Mouse (Mus musculus) T-cell, adult 2 months (primary cell): ENCODE results near the gene Ezh1.
"Not testable (repeated sequence)": the region's sequence is repeated elsewhere in the genome, so short reads cannot be mapped to it uniquely, and the experiment has no call there.

Experiments used
- DNase-seq: peaks from one replicate; pipeline ENCODE4 v3.0.0; 2022; ENCODE audit warnings: low spot score

The Ezh1 gene

DNA sequence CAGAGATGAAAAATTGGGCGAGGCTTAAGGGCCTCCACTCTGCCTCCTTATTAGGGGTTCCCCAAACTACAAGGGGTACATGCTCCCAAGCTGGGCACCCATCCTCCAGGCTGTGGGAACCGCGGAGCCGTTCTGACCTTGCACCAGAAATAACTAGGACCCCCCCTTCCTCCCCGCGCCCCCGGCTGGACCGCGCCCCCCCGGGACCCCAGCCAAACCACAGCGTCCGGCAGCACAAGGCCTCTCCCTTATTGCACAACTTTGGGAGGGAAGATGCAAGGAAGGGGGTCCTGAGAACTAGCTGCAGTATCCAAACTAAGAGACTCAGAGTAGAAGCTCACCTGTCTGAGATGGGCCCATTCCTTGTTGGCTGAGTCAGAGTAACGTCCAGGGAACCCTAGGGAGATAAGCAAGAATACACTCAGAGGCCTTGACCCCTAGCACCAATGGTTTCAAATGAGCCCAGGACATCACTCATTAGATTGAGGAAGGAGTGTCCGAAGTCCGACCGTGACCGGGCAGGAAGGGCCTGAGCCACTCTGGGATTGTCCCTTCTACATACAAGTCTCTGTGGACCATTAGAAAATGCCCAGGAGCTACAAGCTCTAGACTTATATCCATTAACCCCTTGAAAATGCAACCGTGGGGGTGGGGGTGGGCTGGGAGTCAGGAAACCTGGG, 57.8 kb downstream of the Ezh1 start:
- DNase-seq, result no peak

DNA sequence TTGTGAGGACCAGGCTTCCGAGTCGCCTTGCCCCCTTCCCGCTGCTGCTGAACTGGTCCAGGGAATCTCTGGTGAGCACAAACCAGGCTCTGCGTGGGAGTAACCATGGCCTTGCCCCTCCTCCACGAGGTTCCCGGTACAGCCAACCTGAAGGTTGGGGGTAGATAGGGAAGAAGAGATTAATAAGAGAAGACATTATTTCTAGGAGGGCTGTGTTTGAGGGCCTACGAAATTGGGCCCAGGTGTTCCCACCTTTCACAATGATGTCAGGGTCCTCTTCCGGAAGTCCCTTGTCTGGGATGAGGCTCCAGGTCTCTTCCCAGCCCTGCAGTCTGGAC, 58.3 kb downstream of the Ezh1 start:
- no peak for DNase-seq

DNA sequence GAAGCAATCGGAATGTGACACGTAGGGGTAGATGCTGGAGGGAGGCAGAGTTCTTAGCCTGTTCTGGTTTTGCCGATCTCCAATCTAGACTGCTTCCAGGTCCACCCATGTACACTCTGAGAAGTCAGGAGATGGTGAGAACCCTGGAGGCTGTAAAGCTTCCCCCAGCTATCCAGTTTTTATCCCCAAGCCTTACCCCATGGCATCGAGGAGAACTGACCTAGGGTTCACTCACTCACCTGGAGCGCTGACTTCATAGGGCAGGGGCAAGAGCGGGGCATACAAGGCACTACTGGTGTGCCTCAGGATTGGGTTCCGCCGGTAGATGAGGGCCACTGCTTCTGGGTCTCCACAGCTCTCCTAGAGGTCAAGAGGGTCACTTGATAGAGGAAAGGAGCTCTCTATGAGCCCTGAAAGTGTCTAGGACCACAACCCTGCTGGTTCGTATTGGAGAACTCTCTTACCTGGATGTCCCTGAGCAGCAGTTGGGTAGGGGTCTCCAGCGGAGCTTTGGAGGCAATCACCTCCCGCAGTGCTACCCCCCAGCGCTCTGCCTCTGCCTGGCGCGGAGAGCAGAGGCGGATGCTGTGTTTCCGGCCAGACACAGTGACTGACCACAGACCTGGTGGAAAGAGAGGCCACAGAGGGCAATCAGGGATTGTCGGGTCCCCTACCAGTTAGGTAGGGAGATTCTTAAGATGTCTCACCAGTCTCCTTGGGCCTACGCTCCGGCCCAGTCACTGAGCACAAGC, 58.9 kb downstream of the Ezh1 start:
- DNase-seq, result no peak

DNA sequence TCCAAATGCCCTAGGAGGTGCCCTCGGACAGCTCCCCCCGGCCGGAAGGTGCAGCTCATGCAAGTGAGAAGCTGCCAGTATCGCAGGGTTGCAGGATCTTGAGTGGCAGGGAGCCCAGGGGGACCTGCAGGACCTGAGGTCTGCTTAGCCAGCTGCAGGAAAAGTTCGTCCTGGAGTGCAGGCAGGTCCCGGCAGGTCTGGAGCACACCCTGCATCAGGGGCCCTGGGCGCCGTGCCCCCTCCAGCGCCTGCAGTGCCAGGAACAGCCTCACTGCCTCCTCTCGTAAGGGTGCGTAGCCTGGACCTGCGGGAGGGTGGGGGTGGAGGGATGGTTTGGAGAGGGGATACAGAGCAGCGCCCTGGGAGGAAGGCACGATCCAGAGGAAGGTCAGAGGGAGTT, 59.9 kb downstream of the Ezh1 start:
- no peak for DNase-seq

DNA sequence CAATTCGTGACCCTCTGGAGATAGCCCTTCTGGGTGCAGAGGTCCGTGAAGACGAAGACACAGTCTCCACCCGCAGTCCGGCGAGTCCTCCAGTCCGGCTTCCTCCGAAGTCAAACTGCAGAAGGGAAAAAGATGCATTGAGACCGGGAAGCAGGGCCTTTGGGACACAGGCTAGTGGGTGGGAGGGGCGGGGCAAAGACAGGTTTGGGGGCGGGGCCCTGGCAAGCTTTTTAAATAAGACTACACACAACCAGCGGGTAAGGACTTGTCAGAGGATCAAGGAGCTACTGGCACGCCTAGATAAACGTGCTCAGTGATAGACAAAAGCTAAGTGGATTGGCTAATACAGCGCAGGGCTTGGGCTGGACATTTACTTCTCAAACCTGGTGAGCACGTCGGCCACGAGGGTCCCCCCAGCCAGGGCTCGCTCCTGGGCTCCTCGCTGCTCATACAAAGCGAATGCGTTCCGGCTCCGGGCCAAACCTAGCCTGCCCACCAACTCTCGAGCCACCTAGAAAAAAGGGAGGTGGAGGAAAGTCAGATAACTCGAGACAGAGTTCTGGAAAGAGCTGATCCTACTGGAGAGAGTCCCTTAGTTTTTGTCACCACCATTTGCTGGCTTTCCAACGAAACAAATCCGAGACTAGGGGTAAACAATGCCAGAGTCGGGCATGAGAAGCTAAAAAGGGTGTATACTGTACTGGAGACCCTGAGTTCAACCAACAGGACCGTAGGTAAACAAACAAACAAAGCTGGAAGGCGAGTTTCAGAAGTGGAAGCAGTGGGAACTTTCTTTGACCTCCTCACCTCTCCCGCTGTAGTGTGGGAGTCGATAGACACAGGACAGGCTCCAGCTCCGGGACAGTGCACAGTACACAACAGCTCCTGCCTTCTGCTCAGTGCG, 61.3 kb downstream of the Ezh1 start:
- no peak for DNase-seq

DNA sequence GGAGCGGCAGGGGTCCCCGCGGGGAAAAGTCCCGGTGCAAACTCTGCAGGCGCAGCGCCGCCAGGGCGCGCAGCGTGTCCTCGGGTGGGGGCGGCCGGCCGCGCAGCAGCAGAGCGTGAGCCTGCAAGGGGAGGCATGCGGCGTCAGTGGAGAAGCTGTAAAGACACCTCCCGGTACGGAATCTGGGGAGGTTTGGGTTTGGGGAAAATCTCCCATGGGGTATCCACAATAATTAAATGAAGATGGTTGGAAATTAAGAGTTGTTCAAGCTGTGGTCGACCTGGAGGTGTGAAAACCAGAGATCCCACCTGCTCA, 62.0 kb downstream of the Ezh1 start:
- no peak for DNase-seq

DNA sequence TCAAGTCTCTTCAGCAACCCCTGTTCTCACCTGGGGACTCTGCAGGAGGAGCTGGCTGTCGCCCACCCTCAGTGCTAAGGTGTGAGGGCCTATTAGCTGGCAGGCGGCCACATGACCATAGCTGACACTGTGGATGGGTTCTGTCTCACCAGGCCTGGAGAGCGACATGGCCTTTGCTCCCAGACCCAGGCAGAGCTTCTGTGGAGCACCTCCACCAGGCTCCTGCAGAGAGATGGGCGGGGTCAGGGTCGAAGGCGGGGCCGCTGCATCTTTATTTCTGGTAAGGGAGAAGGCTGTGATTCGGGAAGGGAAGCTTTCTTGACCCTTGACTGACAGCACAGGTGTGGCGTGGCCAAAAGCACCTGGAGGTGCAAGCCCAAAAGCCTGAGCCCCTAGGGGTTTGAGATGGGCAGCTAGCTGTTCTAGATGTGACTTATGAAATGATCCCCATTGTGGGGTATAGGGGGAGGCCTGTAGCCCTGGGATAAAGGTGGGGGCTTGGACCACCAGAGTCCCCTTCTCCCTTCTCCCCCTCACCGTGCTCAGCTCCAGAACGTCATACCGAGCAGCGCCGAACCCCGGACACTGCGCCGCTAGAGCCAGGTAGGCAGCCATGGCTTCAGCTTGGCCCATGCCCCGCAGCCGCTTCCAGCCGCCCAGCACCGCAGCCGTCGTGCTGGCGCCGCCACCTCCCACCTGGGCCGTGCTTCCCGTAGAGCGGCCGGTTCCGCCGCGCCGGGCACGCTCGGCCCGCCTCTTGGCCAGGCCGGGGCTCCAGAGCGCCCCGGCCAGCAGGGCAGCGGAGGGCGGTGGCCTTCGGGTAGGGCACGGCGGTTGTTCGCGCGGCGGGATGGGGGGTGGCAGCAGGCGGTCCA, 62.5 kb downstream of the Ezh1 start:
- DNase-seq, result no peak

DNA sequence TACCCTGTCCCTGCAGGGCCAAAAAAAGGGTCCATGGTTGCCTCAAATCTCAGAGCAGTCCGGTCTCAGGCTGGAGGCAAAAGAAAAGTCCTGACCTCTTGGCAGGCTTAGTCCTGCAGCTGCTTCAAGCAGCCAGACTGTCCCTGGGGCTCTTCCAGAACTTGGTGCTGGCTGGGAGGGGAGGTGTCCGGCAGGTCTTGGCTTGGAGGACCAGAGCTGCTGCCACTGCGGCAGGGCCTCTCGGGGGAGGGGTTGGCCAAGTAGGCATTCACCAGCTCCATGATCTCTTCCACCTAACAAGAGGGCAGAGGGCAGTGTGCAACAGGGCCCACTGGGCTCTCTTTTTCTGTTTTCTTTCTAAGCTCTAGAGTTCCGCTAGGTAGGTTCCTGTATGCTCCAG, 63.5 kb downstream of the Ezh1 start:
- DNase-seq, result no peak

DNA sequence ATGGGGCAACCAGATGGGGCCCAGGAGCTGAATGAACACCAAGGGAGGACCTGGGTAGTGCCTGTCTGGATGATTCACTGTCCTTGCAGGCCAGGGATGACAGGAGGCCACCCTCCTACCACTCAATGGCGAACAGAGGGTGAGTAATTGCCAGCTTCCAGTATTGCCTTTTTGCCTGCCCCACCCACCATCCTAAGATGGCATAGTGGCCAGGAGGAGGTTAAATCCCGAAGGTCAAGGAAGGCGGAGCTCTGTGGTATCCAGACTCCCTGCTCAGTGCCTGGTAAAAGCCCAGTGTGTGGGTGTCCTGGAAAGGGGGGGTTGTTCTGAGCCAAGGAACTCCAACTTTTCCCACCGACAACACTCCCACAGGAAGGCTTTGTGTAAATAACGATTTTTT, 64.0 kb downstream of the Ezh1 start:
- no peak for DNase-seq

DNA sequence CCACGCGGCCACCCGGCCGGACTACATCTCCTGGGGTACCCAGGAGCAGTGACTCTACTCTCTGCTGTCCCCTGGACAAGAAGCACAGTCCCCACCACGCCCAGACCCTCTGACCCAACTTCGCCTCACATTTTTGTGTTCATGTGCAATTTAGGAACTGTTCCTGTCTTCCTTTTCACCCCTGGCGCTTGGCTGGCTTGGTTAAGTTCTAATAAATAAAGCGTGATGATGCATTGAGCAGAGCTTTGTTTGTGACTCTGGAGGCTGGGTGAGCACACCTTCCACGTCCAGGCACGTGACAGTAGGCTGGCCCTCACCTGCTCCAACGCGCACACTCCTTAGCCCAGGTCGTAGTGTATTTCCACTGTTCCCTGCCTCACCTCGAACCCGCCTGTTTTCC, 64.7 kb downstream of the Ezh1 start:
- DNase-seq, result no peak

DNA sequence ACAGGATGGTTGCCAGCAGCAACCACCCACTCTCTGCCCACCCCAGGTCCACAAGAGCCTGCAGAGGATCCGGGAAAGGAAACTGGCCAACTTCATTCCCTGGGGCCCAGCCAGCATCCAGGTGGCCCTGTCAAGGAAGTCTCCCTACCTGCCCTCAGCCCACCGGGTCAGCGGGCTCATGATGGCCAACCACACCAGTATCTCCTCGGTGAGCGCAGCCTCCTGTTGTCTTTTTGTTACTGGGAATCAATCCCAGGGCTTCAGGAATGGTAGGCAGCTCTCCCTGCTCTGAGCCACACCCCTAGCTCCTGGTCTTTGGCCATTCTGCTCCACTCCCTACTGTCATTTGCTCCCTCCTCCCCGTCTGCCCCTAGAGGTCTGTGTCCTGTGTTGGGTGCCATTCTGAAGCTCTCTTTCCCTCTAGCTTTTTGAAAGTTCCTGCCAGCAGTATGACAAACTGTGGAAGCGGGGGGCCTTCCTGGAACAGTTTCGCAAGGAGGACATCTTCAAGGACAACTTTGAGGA, 65.2 kb downstream of the Ezh1 start:
- not testable (repeated sequence) for DNase-seq

DNA sequence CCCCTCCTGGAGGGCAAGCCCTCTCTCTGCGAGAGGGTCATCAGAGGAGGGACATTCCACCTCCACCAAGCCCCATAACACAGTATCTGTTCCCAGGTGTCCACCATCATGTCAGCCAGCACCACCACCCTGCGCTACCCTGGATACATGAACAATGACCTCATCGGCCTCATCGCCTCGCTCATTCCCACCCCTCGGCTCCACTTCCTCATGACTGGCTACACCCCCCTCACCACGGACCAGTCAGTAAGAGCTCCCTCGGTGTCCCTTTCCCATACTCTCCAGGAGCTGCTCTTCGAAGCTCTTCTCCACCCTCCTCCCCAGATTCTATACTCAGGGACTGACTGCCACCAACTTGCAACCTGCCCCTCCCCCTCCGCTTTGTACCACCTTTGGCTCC, 66.1 kb downstream of the Ezh1 start:
- not testable (repeated sequence) for DNase-seq

DNA sequence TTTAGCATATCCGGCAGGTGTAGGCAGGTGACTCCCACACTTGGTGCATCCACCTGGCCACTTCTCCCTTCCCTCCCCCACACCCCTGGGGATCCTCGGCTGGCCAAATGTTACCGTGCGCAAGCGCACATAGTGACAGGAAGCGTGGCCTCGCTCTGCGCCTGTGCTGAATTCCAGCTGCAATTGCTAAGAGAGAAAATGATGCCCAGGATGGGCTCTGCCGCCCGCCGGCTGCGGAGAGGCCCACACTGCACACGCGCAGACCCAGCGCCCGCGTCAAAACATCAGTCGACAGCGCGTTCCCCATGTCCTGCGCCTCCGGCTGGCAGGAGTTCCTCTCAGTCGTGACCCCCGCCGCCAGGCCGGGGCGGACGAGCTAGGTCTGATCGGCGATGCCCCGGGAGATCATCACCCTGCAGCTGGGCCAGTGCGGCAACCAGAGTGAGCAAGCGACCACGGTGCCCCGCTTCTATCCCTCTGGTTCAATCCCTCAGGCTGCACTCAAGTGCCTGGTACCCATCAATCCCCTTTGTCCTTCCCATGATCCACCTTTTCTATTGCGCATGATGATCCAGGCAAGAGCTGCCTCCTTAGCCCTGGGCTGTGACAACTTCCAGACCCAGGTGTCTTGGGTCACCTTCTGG, 70.4 kb downstream of the Ezh1 start, which contains the start of gene Tubg2:
Gene Tubg2 (plus strand): TSS at position 180 of the 644 bp plus-strand sequence.
- DNase-seq, result peak; percentile 67

DNA sequence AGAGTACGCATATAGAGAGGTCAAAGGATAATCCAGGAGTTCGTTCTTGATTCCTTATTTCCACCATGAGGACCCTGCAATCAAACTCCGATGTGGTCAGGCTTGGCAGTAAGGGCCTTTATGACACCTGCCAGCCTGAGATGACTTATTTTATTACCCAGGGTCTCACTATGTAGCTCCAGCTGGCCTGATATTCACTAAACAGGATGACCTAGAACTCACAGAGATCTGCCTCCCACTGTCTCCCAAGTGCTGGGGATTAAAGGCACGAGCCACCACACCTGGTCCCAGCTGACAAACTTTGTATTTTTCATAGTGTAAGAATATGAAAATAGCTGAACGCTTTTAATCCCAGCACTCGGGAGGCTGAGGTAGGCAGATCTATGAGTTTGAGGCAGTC, 71.1 kb downstream of the Ezh1 start:
- DNase-seq, result no peak

DNA sequence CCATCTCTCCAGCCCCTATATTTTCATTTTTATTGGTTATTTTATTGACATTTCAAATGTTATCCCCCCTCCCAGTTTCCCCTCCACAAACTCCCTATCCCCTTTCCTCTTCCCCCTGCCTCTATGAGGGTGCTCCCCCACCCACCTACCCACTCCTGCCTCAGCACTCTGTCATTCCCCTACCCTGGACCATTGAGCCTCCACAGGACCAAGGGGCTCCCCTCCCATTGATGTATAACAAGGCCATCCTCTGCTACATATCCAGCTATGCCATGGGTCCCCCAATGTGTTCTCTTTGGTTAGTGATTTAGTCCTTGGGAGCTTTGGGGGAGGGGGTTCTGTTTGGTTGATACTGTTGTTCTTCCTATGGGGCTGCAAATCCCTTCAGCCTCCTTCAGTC, 71.6 kb downstream of the Ezh1 start:
- DNase-seq, result no peak

DNA sequence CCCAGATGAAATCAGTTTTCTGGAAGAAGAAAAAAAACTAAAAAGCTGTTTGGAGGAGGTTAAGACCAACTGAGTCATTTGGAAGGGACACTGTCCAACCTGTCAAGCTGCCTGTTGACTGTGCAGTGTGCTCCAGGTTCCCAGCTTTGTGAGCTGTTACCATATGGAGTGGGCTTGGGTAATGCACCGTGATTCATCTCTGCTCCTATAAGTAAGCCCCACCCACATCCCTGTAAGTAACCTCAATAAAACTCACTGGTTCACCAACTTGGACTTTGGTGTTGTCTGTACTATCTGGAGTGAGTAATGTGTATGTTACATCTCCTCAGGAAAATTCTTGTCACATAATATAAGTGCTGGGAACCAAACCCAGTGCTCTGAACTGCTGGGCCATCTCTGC, 73.4 kb downstream of the Ezh1 start:
- DNase-seq, result no peak

DNA sequence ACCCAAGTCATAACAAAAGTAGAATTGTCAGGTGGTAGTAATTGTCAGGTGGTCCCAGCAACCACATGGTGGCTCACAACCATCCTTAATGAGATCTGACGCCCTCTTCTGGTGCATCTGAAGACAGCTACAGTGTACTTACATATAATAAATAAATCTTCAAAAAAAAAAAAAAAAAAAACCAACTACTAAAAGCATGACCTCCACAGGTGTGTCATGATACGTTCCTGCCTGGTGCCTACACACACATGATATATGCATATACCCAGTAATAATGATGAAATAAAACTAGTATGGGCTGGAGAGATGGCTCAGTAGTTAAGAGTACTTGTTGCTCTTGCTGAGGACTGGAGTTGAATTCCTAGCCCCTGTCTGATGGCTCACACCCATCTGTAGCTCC, 75.2 kb downstream of the Ezh1 start:
- DNase-seq, result no peak

DNA sequence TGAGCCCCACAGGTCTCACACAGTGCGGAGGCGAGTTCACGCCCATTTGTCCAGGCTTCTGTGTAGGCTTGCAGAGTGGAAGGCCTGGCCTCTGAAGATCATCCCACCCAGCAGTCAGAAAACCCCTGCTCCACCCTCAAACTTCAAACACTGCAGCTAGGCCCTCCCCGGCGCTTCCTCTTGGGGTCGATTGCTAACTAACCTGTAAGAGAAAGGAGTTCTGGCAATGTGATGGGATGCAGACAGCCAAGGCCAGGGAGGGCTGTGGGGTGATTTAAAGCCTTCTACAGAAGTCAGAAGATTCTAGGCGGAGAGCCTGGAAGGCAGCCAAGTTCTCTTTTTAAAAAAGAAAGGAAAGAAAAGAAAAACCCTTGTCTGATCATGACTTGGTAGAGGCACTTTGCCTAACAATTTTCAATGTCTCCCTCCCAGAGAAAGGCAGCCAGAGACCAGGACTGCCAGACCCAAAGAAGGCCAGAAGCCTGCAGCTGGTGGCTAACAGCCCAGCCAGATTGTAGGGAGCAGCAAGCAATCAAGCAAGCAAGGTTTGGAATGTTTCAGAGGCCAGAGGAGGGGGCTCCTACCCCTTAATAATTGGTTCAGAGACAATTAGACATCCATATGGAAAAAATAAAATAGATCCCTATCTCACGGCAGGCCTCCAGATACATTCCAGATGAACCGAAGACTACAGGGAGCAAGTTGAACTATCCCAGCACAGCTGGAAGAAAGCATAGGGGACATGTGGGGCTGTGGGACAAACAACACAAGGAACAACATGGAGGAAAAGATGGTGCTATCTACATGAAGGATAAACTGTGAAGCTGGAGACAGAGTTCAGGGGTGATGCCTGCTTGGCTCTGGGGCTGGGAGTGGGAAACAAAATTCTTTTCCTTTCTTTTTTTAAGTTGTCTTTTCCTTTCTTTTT, 76.8 kb downstream of the Ezh1 start:
- no peak for DNase-seq

DNA sequence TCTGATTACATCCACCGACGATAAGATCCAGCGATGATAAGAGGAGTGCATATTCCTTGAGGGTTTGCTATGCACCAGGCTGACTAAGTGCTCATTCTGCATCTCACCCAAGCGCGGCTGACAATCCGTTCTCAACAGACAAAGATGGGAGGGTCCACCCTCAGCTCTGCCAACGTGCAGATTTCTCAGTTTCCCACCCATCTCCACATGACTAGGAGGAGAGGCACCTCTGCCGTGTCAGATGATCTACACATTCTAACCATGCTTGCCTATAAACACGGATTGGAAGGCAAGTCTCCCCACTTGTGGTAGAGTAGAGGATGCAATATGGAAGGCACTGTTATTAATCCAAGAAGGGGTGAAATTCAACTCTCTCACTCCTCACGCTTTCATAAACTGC, 77.5 kb downstream of the Ezh1 start:
- DNase-seq, result no peak

DNA sequence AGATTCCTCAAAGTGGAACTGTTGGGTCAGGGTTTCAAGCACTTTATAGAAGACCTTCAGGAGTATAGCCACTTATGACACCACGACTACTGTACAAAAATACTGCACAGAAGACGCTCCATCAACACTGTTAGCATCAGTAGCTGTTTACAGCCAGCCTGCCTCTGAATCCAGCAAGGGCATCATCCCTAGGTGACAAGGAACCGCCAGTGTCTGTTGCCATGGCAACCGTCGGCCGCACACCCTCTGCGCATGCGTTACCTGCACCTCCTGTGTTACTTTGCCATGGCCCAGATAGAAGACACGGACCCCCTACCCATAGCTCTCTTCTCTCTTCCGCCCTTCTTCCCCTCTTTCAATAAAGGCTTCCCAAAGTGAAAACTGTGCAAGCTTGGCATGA, 79.9 kb downstream of the Ezh1 start:
- DNase-seq, result no peak
